Mouse (Mus musculus) forebrain, embryonic 12.5 days (tissue): ENCODE measurements at regions not wholly inside any gene's neighbourhood (a gene's known extent, or its start where the extent isn't known, plus 50 kb on each side); places are given as distances from the start of the nearest gene placed in this dataset.
"Not testable (repeated sequence)": the region's sequence is repeated elsewhere in the genome, so short reads cannot be mapped to it uniquely, and the experiment has no call there.

ENCODE experiments used
- ATAC-seq: fragments of 200-750 bp; cut with Nextera tagmentation; 2 replicates; pipeline ENCODE4 v1.8.0; 2017; ENCODE audit warnings: moderate TSS enrichment; ENCODE audit not compliant: low FRiP score
- H3K27ac ChIP-seq: fragments of 300-500 bp; sonication (generic); 2 replicates; pipeline ENCODE4 v1.5.1; 2016; ENCODE audit warnings: mild to moderate bottlenecking
- H3K27me3 ChIP-seq: fragments of 300-500 bp; sonication (generic); 2 replicates; pipeline ENCODE4 v1.6.1; 2016; ENCODE audit warnings: mild to moderate bottlenecking
- H3K36me3 ChIP-seq: fragments of 300-500 bp; sonication (generic); replicated peaks from 2 replicates; pipeline ENCODE4 v1.6.1; 2016; ENCODE audit warnings: mild to moderate bottlenecking
- H3K4me1 ChIP-seq: fragments of 300-500 bp; sonication (generic); 2 replicates; pipeline ENCODE4 v1.6.1; 2016
- H3K4me2 ChIP-seq: fragments of 300-500 bp; sonication (generic); 2 replicates; pipeline ENCODE4 v1.6.1; 2016; ENCODE audit warnings: mild to moderate bottlenecking, moderate library complexity
- H3K4me3 ChIP-seq: fragments of 300-500 bp; sonication (generic); replicated peaks from 2 replicates; pipeline ENCODE4 v1.5.1; 2016; ENCODE audit warnings: mild to moderate bottlenecking
- H3K9ac ChIP-seq: fragments of 300-500 bp; sonication (generic); 2 replicates; pipeline ENCODE4 v1.6.1; 2016; ENCODE audit warnings: mild to moderate bottlenecking
- H3K9me3 ChIP-seq: fragments of 300-500 bp; sonication (generic); 2 replicates; pipeline ENCODE4 v1.6.1; 2016
- WGBS: fragments of 180-500 bp; shearing (Covaris S2); methylation state at CpG from one replicate; pipeline ENCODE4 v1.1.7; 2016; 5-methylcytosine and 5-hydroxymethylcytosine counted together

GRCm38 (mm10) chr4:51658286-51658685 lies 441.8 kb downstream of the Cylc2 start:
- no peaks in the 10 kb centered on the region for H3K27me3 ChIP-seq
- no peak for ATAC-seq
- H3K9me3 ChIP-seq = no peaks in the 10 kb centered on the region
- H3K36me3 ChIP-seq = no peaks in the 10 kb centered on the region
- no peak overlapping the region for H3K9ac ChIP-seq
- no peaks in the 10 kb centered on the region for H3K4me1 ChIP-seq
- H3K4me3 ChIP-seq = no peak overlapping the region
- H3K4me2 ChIP-seq = no peak overlapping the region
- no peak overlapping the region for H3K27ac ChIP-seq

GRCm38 (mm10) chr4:51671516-51671915 lies 455.0 kb downstream of the Cylc2 start:
- WGBS = 84% methylated on average over 2 of the region's 2 CpGs
- no peak for ATAC-seq
- no peaks in the 10 kb centered on the region for H3K27me3 ChIP-seq
- H3K27ac ChIP-seq = no peak overlapping the region
- no peaks in the 10 kb centered on the region for H3K36me3 ChIP-seq
- H3K4me2 ChIP-seq = no peak overlapping the region
- H3K4me3 ChIP-seq = no peak overlapping the region
- no peaks in the 10 kb centered on the region for H3K9me3 ChIP-seq
- H3K9ac ChIP-seq = no peak overlapping the region
- no peaks in the 10 kb centered on the region for H3K4me1 ChIP-seq

- H3K4me3 ChIP-seq = no peak overlapping the region
- H3K36me3 ChIP-seq = no peaks in the 10 kb centered on the region
- no peaks in the 10 kb centered on the region for H3K27me3 ChIP-seq
- no peak for ATAC-seq
- H3K4me2 ChIP-seq = no peak overlapping the region
- no peaks in the 10 kb centered on the region for H3K4me1 ChIP-seq
- H3K27ac ChIP-seq = no peak overlapping the region
- H3K9ac ChIP-seq = no peak overlapping the region
- 93% methylated on average over 1 of the region's 1 CpGs for WGBS
- no peaks in the 10 kb centered on the region for H3K9me3 ChIP-seq
These were observed 457.9 kb downstream of the Cylc2 start for GRCm38 (mm10) chr4:51674406-51674805.

- no peak for ATAC-seq
- no peaks in the 10 kb centered on the region for H3K9me3 ChIP-seq
- no peaks in the 10 kb centered on the region for H3K4me1 ChIP-seq
- WGBS = 66% methylated on average over 2 of the region's 2 CpGs
- H3K27ac ChIP-seq = no peak overlapping the region
- no peak overlapping the region for H3K4me2 ChIP-seq
- H3K36me3 ChIP-seq = no peaks in the 10 kb centered on the region
- H3K4me3 ChIP-seq = no peak overlapping the region
- H3K9ac ChIP-seq = no peak overlapping the region
- no peaks in the 10 kb centered on the region for H3K27me3 ChIP-seq
These were observed 462.6 kb downstream of the Cylc2 start for GRCm38 (mm10) chr4:51679097-51679496.

GRCm38 (mm10) chr4:51683345-51683744 lies 466.9 kb downstream of the Cylc2 start:
- H3K9ac ChIP-seq, H3K9me3 ChIP-seq, ATAC-seq: not testable (repeated sequence)

GRCm38 (mm10) chr4:51686651-51687050 lies 470.2 kb downstream of the Cylc2 start:
- Histone ChIP-seq H3K27me3 (no peaks in the 10 kb centered on the region), H3K27ac (no peak overlapping the region), H3K4me1 (no peaks in the 10 kb centered on the region), H3K4me2 (no peak overlapping the region), H3K4me3 (no peak overlapping the region), H3K9ac (no peak overlapping the region), H3K9me3 (no peaks in the 10 kb centered on the region), H3K36me3 (no peaks in the 10 kb centered on the region)
- no peak for ATAC-seq
- WGBS = 76% methylated on average over 3 of the region's 3 CpGs

More at GRCm38 (mm10) chr4:51683345-51683744, 466.9 kb downstream of the Cylc2 start:
- not testable (repeated sequence) for H3K4me3 ChIP-seq, H3K4me2 ChIP-seq, H3K27ac ChIP-seq, H3K4me1 ChIP-seq, H3K36me3 ChIP-seq, H3K27me3 ChIP-seq
